Mouse (Mus musculus): ENCODE results near the gene Rpl14. TPM values are rescaled to one million over a fixed set of nuclear protein-coding genes. Genes with fewer than 3 reads are reported as not detected.
"Not testable (repeated sequence)": the region's sequence is repeated elsewhere in the genome, so short reads cannot be mapped to it uniquely, and the experiment has no call there.

Gene Rpl14
- 799 and 857 TPM in 2 replicates for polyA plus RNA-seq (2015; fragmentation: Nextera tagmentation; extraction: Ambion mirVana)

- H3K9ac ChIP-seq = peak within 1 kb of the TSS; percentile 93
- peak within 1 kb of the TSS; percentile 91 for H3K4me3 ChIP-seq (replicated peaks)
- H3K27ac ChIP-seq (replicated peaks) = peak within 1 kb of the TSS; percentile 84
- ATAC-seq (ENCODE audit: insufficient number of reproducible peaks, low FRiP score, low TSS enrichment, low read depth) = peak; percentile 97
- 4% methylated on average over 43 of the region's 43 CpGs for WGBS
- H3K27me3 ChIP-seq = no peaks in the 10 kb centered on the region
- peaks cover 23% of the 10 kb centered on the region for H3K4me1 ChIP-seq
- H3K9me3 ChIP-seq (replicated peaks) = no peaks in the 10 kb centered on the region
- peak within 1 kb of the TSS; percentile 81 for H3K4me2 ChIP-seq (replicated peaks)
- peaks cover 37% of the 10 kb centered on the region for H3K36me3 ChIP-seq
These were observed at the start of gene Rpl14 for GRCm38 (mm10) chr9:120570741-120571592. Gene Rpl14, plus strand, starts transcription at chr9:120571444.

- Histone ChIP-seq H3K27me3 (no peaks in the 10 kb centered on the region), H3K36me3 (no peaks in the 10 kb centered on the region), H3K4me1 (no peaks in the 10 kb centered on the region), H3K4me2 (replicated peaks) (no peak overlapping the region), H3K9ac (no peak overlapping the region), H3K27ac (replicated peaks) (no peak overlapping the region), H3K4me3 (replicated peaks) (no peak overlapping the region), H3K9me3 (replicated peaks) (no peaks in the 10 kb centered on the region)
- ATAC-seq (ENCODE audit: insufficient number of reproducible peaks, low FRiP score, low TSS enrichment, low read depth) = no peak
- WGBS = 62% methylated on average over 4 of the region's 4 CpGs
These were observed 44.0 kb upstream of the Rpl14 start for GRCm38 (mm10) chr9:120527270-120527669.

GRCm38 (mm10) chr9:120527919-120528318, 43.3 kb upstream of the Rpl14 start:
- Histone ChIP-seq H3K27ac (replicated peaks) (no peak overlapping the region), H3K4me2 (replicated peaks) (no peak overlapping the region), H3K9me3 (replicated peaks) (no peaks in the 10 kb centered on the region), H3K36me3 (no peaks in the 10 kb centered on the region), H3K4me1 (no peaks in the 10 kb centered on the region), H3K4me3 (replicated peaks) (no peak overlapping the region), H3K9ac (no peak overlapping the region), H3K27me3 (no peaks in the 10 kb centered on the region)
- 91% methylated on average over 8 of the region's 8 CpGs for WGBS
- ATAC-seq (ENCODE audit: insufficient number of reproducible peaks, low FRiP score, low TSS enrichment, low read depth) = no peak

GRCm38 (mm10) chr9:120528815-120529510, 42.3 kb upstream of the Rpl14 start:
- H3K9me3 ChIP-seq (replicated peaks) = no peaks in the 10 kb centered on the region
- no peak overlapping the region for H3K4me3 ChIP-seq (replicated peaks)
- no peak for ATAC-seq (ENCODE audit: insufficient number of reproducible peaks, low FRiP score, low TSS enrichment, low read depth)
- H3K36me3 ChIP-seq = no peaks in the 10 kb centered on the region
- H3K27me3 ChIP-seq = no peaks in the 10 kb centered on the region
- peak overlapping the region; percentile 34; the same call in 1 of the 2 replicates for H3K27ac ChIP-seq (replicated peaks)
- no peaks in the 10 kb centered on the region for H3K4me1 ChIP-seq
- WGBS = 67% methylated on average over 17 of the region's 17 CpGs
- H3K4me2 ChIP-seq (replicated peaks) = no peak overlapping the region
- no peak overlapping the region for H3K9ac ChIP-seq

- WGBS = 87% methylated on average over 5 of the region's 5 CpGs
- Histone ChIP-seq H3K9me3 (replicated peaks) (no peaks in the 10 kb centered on the region), H3K27me3 (no peaks in the 10 kb centered on the region), H3K4me1 (no peaks in the 10 kb centered on the region), H3K36me3 (no peaks in the 10 kb centered on the region), H3K27ac (replicated peaks) (no peak overlapping the region), H3K4me3 (replicated peaks) (no peak overlapping the region), H3K9ac (no peak overlapping the region), H3K4me2 (replicated peaks) (no peak overlapping the region)
- no peak for ATAC-seq (ENCODE audit: insufficient number of reproducible peaks, low FRiP score, low TSS enrichment, low read depth)
These were observed 40.8 kb upstream of the Rpl14 start for GRCm38 (mm10) chr9:120530471-120530870.

GRCm38 (mm10) chr9:120532062-120532461, 39.2 kb upstream of the Rpl14 start:
- H3K9ac ChIP-seq = no peak overlapping the region
- ATAC-seq (ENCODE audit: insufficient number of reproducible peaks, low FRiP score, low TSS enrichment, low read depth) = no peak
- no peaks in the 10 kb centered on the region for H3K36me3 ChIP-seq
- no peaks in the 10 kb centered on the region for H3K9me3 ChIP-seq (replicated peaks)
- no peak overlapping the region for H3K4me2 ChIP-seq (replicated peaks)
- H3K4me3 ChIP-seq (replicated peaks) = no peak overlapping the region
- no peaks in the 10 kb centered on the region for H3K27me3 ChIP-seq
- WGBS = 79% methylated on average over 6 of the region's 6 CpGs
- H3K27ac ChIP-seq (replicated peaks) = no peak overlapping the region
- no peaks in the 10 kb centered on the region for H3K4me1 ChIP-seq

GRCm38 (mm10) chr9:120532691-120533090, 38.6 kb upstream of the Rpl14 start:
- 82% methylated on average over 6 of the region's 6 CpGs for WGBS
- Histone ChIP-seq H3K36me3 (no peaks in the 10 kb centered on the region), H3K4me3 (replicated peaks) (no peak overlapping the region), H3K4me2 (replicated peaks) (no peak overlapping the region), H3K27ac (replicated peaks) (no peak overlapping the region), H3K9me3 (replicated peaks) (no peaks in the 10 kb centered on the region), H3K4me1 (no peaks in the 10 kb centered on the region), H3K27me3 (peaks cover 1% of the 10 kb centered on the region; the same call in 1 of the 2 replicates), H3K9ac (no peak overlapping the region)
- ATAC-seq (ENCODE audit: insufficient number of reproducible peaks, low FRiP score, low TSS enrichment, low read depth) = no peak

- WGBS = 92% methylated on average over 8 of the region's 8 CpGs
- H3K27ac ChIP-seq (replicated peaks); H3K27me3 ChIP-seq; H3K4me2 ChIP-seq (replicated peaks); H3K9ac ChIP-seq; H3K9me3 ChIP-seq (replicated peaks); ATAC-seq (ENCODE audit: insufficient number of reproducible peaks, low FRiP score, low TSS enrichment, low read depth); H3K4me3 ChIP-seq (replicated peaks); H3K36me3 ChIP-seq; H3K4me1 ChIP-seq: not testable (repeated sequence)
These were observed 37.7 kb upstream of the Rpl14 start for GRCm38 (mm10) chr9:120533446-120533950.

- WGBS = under 1% methylated on average over 30 of the region's 31 CpGs
- peaks cover 29% of the 10 kb centered on the region for H3K4me1 ChIP-seq
- H3K4me2 ChIP-seq (replicated peaks) = peak within 1 kb of the TSS; percentile 93
- H3K4me3 ChIP-seq (replicated peaks) = peak within 1 kb of the TSS; percentile 47
- H3K9ac ChIP-seq = peak within 1 kb of the TSS; percentile 45
- H3K27me3 ChIP-seq = peaks cover 19% of the 10 kb centered on the region
- no peaks in the 10 kb centered on the region for H3K36me3 ChIP-seq
- H3K27ac ChIP-seq (replicated peaks) = no peak within 1 kb of the TSS
- no peaks in the 10 kb centered on the region for H3K9me3 ChIP-seq (replicated peaks)
- ATAC-seq (ENCODE audit: insufficient number of reproducible peaks, low FRiP score, low TSS enrichment, low read depth) = 0 out of 2 replicates have a peak, but pooled peaks have one; percentile 25
These were observed 31.5 kb upstream of the Rpl14 start, which contains the start of gene Entpd3 for GRCm38 (mm10) chr9:120539662-120540251. Gene Entpd3, plus strand, starts transcription at chr9:120539818.

- ATAC-seq (ENCODE audit: insufficient number of reproducible peaks, low FRiP score, low TSS enrichment, low read depth) = peak; percentile 48
- WGBS = 35% methylated on average over 2 of the region's 2 CpGs
These were observed 29.8 kb upstream of the Rpl14 start for GRCm38 (mm10) chr9:120541411-120541810.

GRCm38 (mm10) chr9:120542241-120542640, 29.0 kb upstream of the Rpl14 start:
- no peak overlapping the region for H3K4me3 ChIP-seq (replicated peaks)
- 4% methylated on average over 6 of the region's 6 CpGs for WGBS
- no peaks in the 10 kb centered on the region for H3K9me3 ChIP-seq (replicated peaks)
- no peak overlapping the region for H3K9ac ChIP-seq
- H3K4me2 ChIP-seq (replicated peaks) = no peak overlapping the region
- ATAC-seq (ENCODE audit: insufficient number of reproducible peaks, low FRiP score, low TSS enrichment, low read depth) = 0 out of 2 replicates have a peak, but pooled peaks have one; percentile 6
- no peaks in the 10 kb centered on the region for H3K36me3 ChIP-seq
- no peak overlapping the region for H3K27ac ChIP-seq (replicated peaks)
- peaks cover 39% of the 10 kb centered on the region for H3K4me1 ChIP-seq
- peaks cover 19% of the 10 kb centered on the region for H3K27me3 ChIP-seq

More at GRCm38 (mm10) chr9:120541411-120541810, 29.8 kb upstream of the Rpl14 start:
- Histone ChIP-seq H3K4me2 (replicated peaks) (no peak overlapping the region), H3K36me3 (no peaks in the 10 kb centered on the region), H3K9ac (no peak overlapping the region), H3K27me3 (peaks cover 19% of the 10 kb centered on the region), H3K4me3 (replicated peaks) (no peak overlapping the region), H3K4me1 (peaks cover 32% of the 10 kb centered on the region), H3K27ac (replicated peaks) (no peak overlapping the region), H3K9me3 (replicated peaks) (no peaks in the 10 kb centered on the region)

Measured in embryonic facial prominence, embryonic 15.5 days (tissue).